Mouse (Mus musculus): ENCODE data around the gene Gal3st4.

GRCm38 (mm10) chr5:138260051-138260450 lies 12.6 kb downstream of the Gal3st4 start:
- TF ChIP-seq POLR2A (IDR thresholded peaks at IDR 0.05; ENCODE audit: borderline replicate concordance, insufficient read depth, low read length) (no peak), CTCF (IDR thresholded peaks at IDR 0.05; ENCODE audit: borderline replicate concordance, insufficient read depth, low read depth, low read length) (no peak)

Data from cerebellum, adult 2 months (tissue).